Mouse (Mus musculus) mature B cell (primary cell): ENCODE data around the gene Nxph3.

ENCODE experiments used
- in situ Hi-C: fragments of 300-500 bp; cut with MboI; formaldehyde crosslinking; loops from 2 replicates; pipeline ENCODE4 v1.14.3; 2019

Gene Nxph3

GRCm38 (mm10) chr11:95519996-95520395, 5.6 kb upstream of the Nxph3 start:
- in situ Hi-C loops = loop anchor here (25.0 kb wide), 1 partner anchor 408 kb away; the partner anchor contains the start of gene Dlx3

- in situ Hi-C loops = loop anchor here (25.0 kb wide), 1 partner anchor 407 kb away; the partner anchor contains the start of gene Dlx3
These were observed 4.9 kb upstream of the Nxph3 start for GRCm38 (mm10) chr11:95519299-95519698.

- in situ Hi-C loops = loop anchor here (25.0 kb wide), 1 partner anchor 405 kb away; the partner anchor contains the start of gene Dlx3
These were observed 2.8 kb upstream of the Nxph3 start for GRCm38 (mm10) chr11:95517162-95517561.

GRCm38 (mm10) chr11:95516491-95516911, 2.1 kb upstream of the Nxph3 start:
- in situ Hi-C loops = loop anchor here (25.0 kb wide), 1 partner anchor 404 kb away; the partner anchor contains the start of gene Dlx3

GRCm38 (mm10) chr11:95515376-95516323, 1.3 kb upstream of the Nxph3 start:
- in situ Hi-C loops = loop anchor here (25.0 kb wide), 1 partner anchor 403 kb away; the partner anchor contains the start of gene Dlx3

- in situ Hi-C loops = loop anchor here (25.0 kb wide), 1 partner anchor 401 kb away; the partner anchor contains the start of gene Dlx3
These were observed 691 bp downstream of the Nxph3 start for GRCm38 (mm10) chr11:95513461-95514297.

GRCm38 (mm10) chr11:95512383-95512782, 2.0 kb downstream of the Nxph3 start:
- in situ Hi-C loops = loop anchor here (25.0 kb wide), 1 partner anchor 400 kb away; the partner anchor contains the start of gene Dlx3

- in situ Hi-C loops = loop anchor here (25.0 kb wide), 1 partner anchor 400 kb away; the partner anchor contains the start of gene Dlx3
These were observed 2.5 kb downstream of the Nxph3 start for GRCm38 (mm10) chr11:95511919-95512318.

- in situ Hi-C loops = loop anchor here (25.0 kb wide), 1 partner anchor 398 kb away; the partner anchor contains the start of gene Dlx3
These were observed 3.7 kb downstream of the Nxph3 start for GRCm38 (mm10) chr11:95510631-95511030.

GRCm38 (mm10) chr11:95509126-95509717, 5.1 kb downstream of the Nxph3 start:
- in situ Hi-C loops = loop anchor here (25.0 kb wide), 1 partner anchor 397 kb away; the partner anchor contains the start of gene Dlx3

- in situ Hi-C loops = loop anchor here (25.0 kb wide), 1 partner anchor 396 kb away; the partner anchor contains the start of gene Dlx3
These were observed 6.0 kb downstream of the Nxph3 start for GRCm38 (mm10) chr11:95508211-95508926.

- in situ Hi-C loops = loop anchor here (25.0 kb wide), 1 partner anchor 395 kb away; the partner anchor contains the start of gene Dlx3
These were observed 6.6 kb downstream of the Nxph3 start for GRCm38 (mm10) chr11:95507785-95508184.

GRCm38 (mm10) chr11:95507041-95507716, 7.2 kb downstream of the Nxph3 start:
- in situ Hi-C loops = loop anchor here (25.0 kb wide), 1 partner anchor 395 kb away; the partner anchor contains the start of gene Dlx3

- in situ Hi-C loops = loop anchor here (25.0 kb wide), 1 partner anchor 392 kb away; the partner anchor contains the start of gene Dlx3
These were observed 10.1 kb downstream of the Nxph3 start for GRCm38 (mm10) chr11:95504271-95504731.

GRCm38 (mm10) chr11:95503581-95504180, 10.7 kb downstream of the Nxph3 start:
- in situ Hi-C loops = loop anchor here (25.0 kb wide), 1 partner anchor 391 kb away; the partner anchor contains the start of gene Dlx3

- in situ Hi-C loops = loop anchor here (25.0 kb wide), 1 partner anchor 390 kb away; the partner anchor contains the start of gene Dlx3
These were observed 12.5 kb downstream of the Nxph3 start for GRCm38 (mm10) chr11:95501826-95502225.

- in situ Hi-C loops = loop anchor here (25.0 kb wide), 1 partner anchor 389 kb away; the partner anchor contains the start of gene Dlx3
These were observed 13.5 kb downstream of the Nxph3 start for GRCm38 (mm10) chr11:95500836-95501235.

GRCm38 (mm10) chr11:95500412-95500811, 14.0 kb downstream of the Nxph3 start:
- in situ Hi-C loops = loop anchor here (25.0 kb wide), 1 partner anchor 388 kb away; the partner anchor contains the start of gene Dlx3

GRCm38 (mm10) chr11:95497921-95498320, 16.4 kb downstream of the Nxph3 start:
- in situ Hi-C loops = no loop called here
